Mouse (Mus musculus) kidney, adult 2 months (tissue): Measurements from ENCODE around the gene Prss8.

Experiments used
- CTCF ChIP-seq: fragments of 200-500 bp; conservative IDR thresholded peaks from 2 replicates; pipeline ENCODE4 v1.5.1; 2011; ENCODE audit warnings: low read depth, mild to moderate bottlenecking, control low read depth, low read length, moderate library complexity, mixed read lengths; ENCODE audit not compliant: insufficient read depth, insufficient read length
- POLR2A ChIP-seq: fragments of 200-500 bp; IDR thresholded peaks from one replicate; pipeline ENCODE4 v1.6.1; 2011; ENCODE audit warnings: low read depth, low read length, control low read depth

DNA sequence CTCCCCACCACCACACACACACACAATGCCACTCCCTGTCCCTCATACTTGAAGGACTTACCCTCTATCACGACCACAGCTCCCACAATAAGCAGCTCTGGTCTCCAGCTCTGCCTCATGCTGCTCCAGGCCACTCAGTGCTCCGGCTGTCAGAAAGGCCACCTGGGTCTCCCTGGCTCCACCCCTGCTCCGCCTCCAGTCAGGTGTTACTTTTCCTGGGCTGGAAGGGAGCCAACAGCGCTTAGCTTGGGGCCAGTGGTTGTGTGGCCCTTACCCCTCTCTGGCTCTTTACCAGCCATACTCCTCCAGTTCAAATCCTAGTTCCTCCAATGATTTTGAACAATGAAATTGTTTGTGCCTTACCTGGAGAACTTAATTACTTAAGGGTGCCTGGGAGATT is 39.1 kb downstream of the Prss8 start, which contains the start of gene Prss53:
- TF ChIP-seq CTCF: no peak
- TF ChIP-seq POLR2A: no peak
